Mouse (Mus musculus) B cell, adult 2 months (primary cell): ENCODE results near the gene Wars.

Experiments used
- DNase-seq, 2 experiments: peaks; one replicate each; pipeline ENCODE4 v3.0.0; 2022

Gene Wars

GRCm38 (mm10) chr12:108906398-108906797, 12.4 kb upstream of the Wars start:
- no peak for DNase-seq

- no peak for DNase-seq
Measured at GRCm38 (mm10) chr12:108905620-108906302, 11.8 kb upstream of the Wars start.

DNA sequence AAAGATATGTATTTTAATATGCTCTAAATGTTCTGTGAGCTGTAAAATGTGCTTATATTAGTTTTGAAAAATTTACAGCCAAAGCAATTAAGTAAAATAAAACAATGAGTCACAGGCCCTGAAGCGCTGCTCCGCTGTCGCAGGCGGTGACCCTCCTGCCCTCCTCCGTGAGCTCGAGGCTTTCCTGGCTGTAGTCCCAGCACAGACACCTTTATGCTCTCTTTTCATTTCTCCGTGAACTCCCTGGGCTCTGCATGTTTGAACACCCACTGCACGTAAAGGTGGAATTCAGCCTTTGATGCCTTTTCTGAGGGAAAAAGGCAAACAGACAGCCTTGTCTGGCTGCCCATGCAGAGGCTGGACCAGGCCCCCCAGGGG, 10.3 kb upstream of the Wars start:
- DNase-seq: no peak

GRCm38 (mm10) chr12:108903600-108904275, 9.8 kb upstream of the Wars start:
- peak; percentile 38 to 47 for DNase-seq

DNA sequence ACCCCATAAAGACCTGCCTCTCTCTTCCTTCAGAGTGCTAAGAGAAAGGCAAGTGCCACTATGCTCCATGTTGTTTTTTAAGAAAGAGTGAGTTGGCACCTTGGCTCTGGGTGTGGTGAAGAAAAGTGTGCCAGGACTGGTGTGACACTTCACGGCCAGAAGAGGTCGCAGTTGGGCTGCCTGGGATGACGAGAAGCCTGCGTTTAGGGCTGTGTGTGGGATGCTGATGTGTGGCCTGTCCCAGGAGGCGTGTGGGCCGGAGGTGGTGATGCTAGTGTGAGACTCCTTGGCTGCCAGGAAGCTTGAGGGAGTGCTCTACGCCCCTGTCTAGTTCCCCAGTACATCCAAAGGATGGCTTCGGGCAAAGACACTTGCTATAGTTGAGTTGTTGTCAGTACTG, 9.0 kb upstream of the Wars start:
- DNase-seq: peak; percentile 64

- DNase-seq: no peak
Measured at GRCm38 (mm10) chr12:108901346-108901745, 7.4 kb upstream of the Wars start.

DNA sequence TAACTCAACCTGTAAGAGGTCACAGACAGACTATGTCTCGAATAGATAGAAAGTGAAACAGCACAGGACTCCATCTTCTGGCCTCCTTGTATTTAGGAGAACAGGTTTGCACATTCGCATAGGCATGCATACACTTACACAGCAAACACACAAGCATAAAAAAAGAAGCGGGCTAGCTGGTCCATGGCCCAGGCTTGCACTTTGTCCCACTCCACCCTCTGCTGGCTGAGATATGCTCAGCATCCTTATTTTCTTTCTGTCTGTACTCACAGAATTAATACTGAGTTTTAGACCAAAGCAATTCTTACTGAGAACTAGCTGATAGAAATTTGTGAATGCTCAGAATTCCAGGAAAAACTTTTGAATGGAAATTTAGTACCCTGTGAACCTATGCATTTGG, 2.0 kb upstream of the Wars start:
- DNase-seq: peak; percentile 26 to 27

- no peak for DNase-seq
Measured at GRCm38 (mm10) chr12:108894432-108894816, 450 bp upstream of the Wars start.

DNA sequence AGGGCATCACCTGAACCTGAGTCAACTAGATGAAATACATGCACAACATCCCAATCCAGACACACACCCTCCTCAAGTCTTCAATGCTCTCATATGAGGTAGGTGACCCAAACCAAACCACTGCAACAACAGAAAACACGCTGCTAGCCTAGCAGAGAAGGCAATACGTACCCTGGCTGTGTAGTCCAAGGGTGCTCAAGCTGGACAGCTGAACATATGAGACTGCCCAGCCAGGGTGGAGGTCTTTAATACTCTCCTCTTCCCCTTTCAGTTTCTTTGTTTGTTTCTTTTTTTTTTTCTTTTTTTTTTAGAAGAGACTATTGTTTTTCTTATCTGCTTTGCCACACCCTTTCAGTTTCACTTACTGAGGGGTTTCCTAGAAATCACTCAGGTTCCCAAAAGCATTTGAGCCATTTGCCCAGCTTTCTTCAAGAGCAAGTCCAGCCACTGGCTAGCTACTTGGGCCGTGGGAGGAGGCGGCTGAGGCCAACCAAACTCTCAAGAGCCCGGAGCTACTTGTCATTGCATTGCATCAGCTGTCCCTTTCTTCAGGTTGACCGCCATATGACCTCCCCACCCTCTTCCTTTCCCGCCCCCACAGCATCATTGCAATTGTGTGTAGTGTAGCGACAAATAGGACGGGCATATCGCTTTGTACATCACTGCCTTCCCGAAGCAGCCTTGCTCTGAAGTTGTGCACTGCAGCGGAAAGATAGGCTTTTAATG, 822 bp downstream of the Wars start, which contains the start of gene Wdr25:
TSS of gene Wdr25 (plus strand) at position 643 of the 726 bp plus-strand sequence.
- DNase-seq: peak; percentile 33

GRCm38 (mm10) chr12:108888632-108889031, 5.3 kb downstream of the Wars start:
- DNase-seq: no peak

- no peak for DNase-seq
Measured at GRCm38 (mm10) chr12:108887077-108887476, 6.9 kb downstream of the Wars start.

DNA sequence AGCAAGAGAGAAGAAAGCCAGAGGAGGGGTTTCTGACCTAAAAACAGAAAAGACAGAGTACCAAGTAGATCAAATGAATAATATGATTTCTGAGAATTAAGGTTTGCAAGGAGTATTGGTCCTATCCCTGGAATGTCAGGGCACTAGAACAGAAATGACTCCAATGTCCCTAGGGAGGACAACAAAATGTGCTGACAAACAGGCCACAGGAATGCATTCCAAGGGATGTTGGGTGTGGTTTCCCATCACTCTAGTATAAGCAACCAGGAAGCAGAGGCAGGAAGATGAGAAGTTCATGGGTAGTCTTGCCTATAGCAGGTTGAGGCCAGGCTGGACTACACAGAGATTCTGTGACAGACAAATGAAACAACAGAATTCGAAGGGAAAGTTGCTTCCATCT, 8.1 kb downstream of the Wars start:
- DNase-seq: no peak

DNA sequence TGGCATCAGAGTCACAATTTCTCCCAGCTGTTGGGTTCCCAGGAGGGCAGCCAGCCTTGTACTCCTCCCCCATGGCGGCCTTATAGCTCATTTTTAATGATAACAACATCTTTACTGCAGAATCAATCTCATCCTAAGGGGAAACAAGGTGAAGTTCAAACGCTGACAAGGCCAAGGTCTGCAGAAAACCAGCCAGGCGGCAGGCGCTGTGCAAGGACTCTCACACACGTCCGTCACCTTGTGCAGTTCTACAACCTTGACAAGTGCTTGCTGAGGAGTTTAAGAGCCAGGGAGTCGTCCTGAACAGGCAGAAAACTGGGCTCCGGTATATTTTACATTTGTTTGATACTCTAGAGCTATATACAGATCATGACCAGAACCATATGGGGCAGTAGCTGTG, 11.2 kb downstream of the Wars start:
- DNase-seq: no peak

GRCm38 (mm10) chr12:108881192-108881591, 12.8 kb downstream of the Wars start:
- no peak for DNase-seq

DNA sequence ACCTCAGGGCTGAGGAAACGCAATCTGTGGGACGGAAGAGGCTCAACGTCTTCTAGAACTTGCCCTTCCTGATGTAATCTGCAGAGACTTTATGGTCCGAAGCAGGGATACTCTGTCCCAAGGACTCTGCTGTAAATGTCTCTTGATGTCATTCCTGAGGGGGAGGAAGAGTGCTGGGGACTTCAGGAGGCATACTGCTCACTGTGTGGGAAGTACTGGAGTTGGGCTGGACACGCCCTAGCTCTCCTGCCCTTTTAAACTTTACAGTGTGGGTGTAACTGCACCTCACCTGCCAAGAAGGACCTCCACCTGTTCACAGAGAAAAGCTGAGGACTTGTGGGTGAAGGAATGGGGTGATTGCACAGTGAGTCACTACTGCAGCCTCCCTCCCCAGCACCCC, 13.4 kb downstream of the Wars start:
- DNase-seq: no peak

- no peak for DNase-seq
Measured at GRCm38 (mm10) chr12:108879138-108879537, 14.8 kb downstream of the Wars start.

DNA sequence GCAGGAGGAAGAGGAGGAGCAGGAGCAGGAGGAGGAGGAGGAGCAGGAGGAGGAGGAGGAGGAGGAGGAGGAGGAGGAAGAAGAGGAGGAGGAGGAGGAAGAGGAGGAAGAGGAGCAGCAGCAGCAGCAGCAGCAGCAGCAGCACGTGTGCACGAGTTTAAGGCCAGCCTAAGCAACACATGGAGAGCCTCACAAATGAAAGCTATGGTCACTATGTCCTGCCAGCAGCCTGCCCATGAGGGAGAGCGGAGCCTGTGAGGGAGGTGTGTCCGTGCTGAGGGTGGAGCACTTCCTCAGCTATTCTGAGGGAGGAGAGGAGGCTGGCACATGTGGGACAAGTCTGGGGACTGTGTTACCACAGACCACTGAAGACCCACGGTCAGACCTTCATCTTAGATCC, 20.9 kb downstream of the Wars start:
- DNase-seq: no peak

GRCm38 (mm10) chr12:108869575-108869974, 24.4 kb downstream of the Wars start:
- peak; percentile 9 to 17 for DNase-seq

- DNase-seq: no peak
Measured at GRCm38 (mm10) chr12:108865007-108865494, 28.9 kb downstream of the Wars start.

DNA sequence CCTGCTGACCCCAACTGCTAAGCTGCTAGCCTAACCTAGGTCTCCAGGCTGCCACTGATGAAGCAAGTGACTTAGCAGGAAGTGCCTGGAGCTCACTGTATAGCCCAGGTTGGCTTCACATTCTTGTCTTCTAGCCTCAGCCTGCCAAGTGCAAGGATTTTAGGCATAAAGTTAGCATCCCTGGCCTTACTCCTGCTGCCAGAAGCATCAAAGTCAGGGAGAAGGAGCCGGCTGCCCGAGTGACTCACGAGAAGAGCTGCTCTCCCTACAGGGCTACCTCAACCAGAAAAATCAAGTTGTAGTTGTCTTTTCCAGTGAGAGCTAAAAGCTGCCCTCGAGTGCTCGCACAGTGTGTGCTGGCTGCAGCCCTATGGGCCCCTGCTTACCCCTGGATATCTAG, 35.5 kb downstream of the Wars start:
- no peak for DNase-seq

- DNase-seq: no peak
Measured at GRCm38 (mm10) chr12:108857589-108858184, 36.3 kb downstream of the Wars start.

DNA sequence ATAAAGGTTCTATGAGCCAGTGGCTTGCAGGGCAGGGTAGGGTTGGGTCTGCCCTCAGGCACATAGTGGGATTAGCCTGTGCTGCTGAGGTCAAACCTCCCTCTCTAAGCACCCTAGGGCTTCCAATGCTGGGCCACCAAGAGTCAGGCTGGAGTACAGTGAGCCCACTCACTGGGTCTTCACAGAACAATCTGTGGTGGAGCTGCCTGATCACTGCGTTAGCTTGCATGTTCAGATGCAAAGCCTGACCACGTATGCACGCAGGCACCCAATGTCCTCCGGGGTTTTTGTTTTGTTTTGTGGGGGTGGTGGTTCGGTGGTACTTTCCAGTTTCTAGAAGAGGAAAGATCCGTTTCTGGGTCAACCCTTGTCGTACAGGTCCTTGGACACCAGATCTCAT, 36.9 kb downstream of the Wars start:
- DNase-seq: no peak

- DNase-seq: no peak
Measured at GRCm38 (mm10) chr12:108856186-108856585, 37.8 kb downstream of the Wars start.
